Mouse (Mus musculus): ENCODE results near the gene Fxr2. TPM values are rescaled to one million over a fixed set of nuclear protein-coding genes. Genes with fewer than 3 reads are reported as not detected.
"Not testable (repeated sequence)": the region's sequence is repeated elsewhere in the genome, so short reads cannot be mapped to it uniquely, and the experiment has no call there.

Fxr2 gene
- polyA plus RNA-seq, 1 experiment, result 154 TPM

DNA sequence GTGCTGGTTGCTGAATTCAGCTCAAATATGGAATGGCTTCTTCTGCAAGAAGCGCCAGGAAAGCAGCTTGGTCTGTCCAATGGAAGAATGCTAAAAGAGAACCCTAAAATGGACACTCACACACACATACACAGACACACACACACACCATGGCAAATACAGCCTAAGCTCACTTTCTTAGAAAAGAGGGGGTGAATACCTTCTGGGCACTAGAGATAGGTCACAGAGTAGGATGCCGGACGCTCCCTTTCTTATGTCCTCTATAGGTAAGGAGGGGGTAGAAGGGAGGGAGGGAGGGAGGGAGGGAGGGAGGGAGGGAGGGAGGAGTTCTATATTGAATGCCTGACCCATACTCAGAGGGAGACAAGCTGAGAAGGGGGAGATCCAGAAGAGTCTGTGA lies 24.3 kb upstream of the Fxr2 start:
- no peak for DNase-seq (ENCODE audit: extremely low spot score in 1 of 2, low spot score in 1 of 2)

DNA sequence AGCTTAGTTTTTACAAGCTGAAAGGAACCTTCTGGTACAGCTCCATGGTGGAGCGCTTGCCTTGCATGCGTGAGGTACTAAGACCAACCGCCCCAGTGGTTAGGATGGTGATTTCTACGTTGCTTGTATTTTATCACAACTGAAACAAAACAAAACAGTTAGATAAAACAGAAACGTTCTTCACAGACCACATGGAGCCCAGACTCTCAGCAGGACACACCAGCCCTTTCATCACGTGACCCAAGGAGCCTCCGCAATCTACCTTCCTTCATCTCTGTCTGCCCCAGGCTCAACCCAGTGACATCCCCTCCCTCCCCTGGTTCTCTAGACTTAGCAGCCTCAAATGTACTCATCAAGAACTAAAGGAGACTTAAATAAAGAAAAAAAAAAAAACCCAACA lies 23.4 kb upstream of the Fxr2 start:
- no peak for DNase-seq (ENCODE audit: extremely low spot score in 1 of 2, low spot score in 1 of 2)

DNA sequence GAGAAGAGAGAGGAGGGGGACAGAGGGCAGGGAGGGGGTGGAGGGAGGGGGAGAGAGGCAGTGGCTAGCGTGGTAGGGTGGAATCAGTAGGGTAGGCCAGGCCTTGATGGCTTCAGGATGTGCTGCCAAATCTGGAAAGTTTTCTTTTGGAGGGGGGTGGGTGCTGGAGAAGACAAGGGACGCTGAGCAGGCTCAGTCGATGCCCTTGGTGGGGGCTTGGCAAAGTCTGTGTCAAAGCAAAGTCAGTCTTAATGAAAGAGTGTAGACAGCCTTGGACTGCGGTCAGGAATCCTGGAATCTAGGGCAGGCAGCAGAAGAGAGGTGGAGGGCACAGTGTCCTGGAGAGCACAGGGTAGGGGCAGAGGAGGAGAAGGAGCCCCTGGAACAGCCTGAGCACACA lies 21.9 kb upstream of the Fxr2 start:
- DNase-seq (ENCODE audit: extremely low spot score in 1 of 2, low spot score in 1 of 2), result no peak

DNA sequence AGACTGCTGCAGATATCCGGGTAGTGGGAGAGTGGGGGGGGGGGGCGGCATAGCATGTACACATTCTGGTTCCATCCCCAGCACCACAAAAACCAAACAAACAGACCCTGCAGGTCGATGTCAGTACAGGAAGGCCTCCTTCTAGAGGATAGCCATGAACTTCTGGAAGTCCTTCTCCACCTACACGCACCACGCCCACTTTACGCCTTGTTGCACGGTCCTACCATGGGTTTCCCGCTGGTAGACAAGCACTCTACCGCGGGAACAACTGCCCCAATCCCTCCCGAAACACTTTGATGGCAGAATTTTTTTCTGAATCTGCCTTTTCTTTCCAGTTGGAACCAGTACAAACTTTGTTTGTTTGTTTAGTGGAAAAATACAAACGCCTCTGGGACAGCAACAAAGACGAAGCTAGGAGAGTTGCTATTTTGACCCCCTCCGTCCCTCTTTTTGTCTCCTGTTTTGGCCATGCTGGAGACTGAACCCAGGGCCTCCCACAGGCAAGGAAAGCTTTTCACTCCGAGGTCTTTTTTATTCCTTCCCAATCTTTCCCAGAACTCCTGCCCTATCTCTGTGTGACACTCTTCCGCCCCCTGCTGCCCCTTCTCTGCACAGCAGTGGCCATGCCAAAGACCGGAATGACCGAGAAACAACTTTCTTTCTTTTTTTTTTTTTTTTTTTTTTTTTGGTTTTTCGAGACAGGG lies 19.1 kb upstream of the Fxr2 start:
- DNase-seq (ENCODE audit: extremely low spot score in 1 of 2, low spot score in 1 of 2), result peak in 1 of 2 experiments; percentile 88

GRCm38 (mm10) chr11:69614257-69614588 lies 18.6 kb upstream of the Fxr2 start:
- DNase-seq (ENCODE audit: extremely low spot score in 1 of 2, low spot score in 1 of 2), result not testable (repeated sequence)

DNA sequence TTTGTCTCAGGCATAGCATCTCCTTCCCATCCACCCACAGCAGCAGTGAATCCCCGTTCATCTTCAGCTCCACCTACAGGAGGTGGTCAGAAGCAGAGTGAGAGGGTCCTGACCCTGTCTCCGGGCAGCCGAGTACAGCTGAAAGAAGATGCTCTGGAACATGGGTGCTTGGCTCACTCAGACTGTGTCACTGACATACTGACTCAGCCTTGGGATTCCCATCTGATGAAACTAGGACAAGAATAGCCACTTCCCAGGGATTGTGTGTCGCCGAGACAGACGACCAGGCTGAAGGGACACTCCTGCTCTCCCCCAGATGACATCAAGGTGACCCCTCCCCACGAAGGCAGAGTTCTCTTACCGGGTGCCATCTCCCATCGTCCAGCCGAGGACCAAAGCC lies 16.0 kb upstream of the Fxr2 start:
- DNase-seq (ENCODE audit: extremely low spot score in 1 of 2, low spot score in 1 of 2), result no peak

- no peak for DNase-seq (ENCODE audit: extremely low spot score in 1 of 2, low spot score in 1 of 2)
Observed at GRCm38 (mm10) chr11:69617805-69618204, 15.0 kb upstream of the Fxr2 start, which contains the start of gene Shbg. Gene Shbg, minus strand, starts transcription at chr11:69617905.

GRCm38 (mm10) chr11:69620394-69621081 lies 12.3 kb upstream of the Fxr2 start:
- no peak for DNase-seq (ENCODE audit: extremely low spot score in 1 of 2, low spot score in 1 of 2)

DNA sequence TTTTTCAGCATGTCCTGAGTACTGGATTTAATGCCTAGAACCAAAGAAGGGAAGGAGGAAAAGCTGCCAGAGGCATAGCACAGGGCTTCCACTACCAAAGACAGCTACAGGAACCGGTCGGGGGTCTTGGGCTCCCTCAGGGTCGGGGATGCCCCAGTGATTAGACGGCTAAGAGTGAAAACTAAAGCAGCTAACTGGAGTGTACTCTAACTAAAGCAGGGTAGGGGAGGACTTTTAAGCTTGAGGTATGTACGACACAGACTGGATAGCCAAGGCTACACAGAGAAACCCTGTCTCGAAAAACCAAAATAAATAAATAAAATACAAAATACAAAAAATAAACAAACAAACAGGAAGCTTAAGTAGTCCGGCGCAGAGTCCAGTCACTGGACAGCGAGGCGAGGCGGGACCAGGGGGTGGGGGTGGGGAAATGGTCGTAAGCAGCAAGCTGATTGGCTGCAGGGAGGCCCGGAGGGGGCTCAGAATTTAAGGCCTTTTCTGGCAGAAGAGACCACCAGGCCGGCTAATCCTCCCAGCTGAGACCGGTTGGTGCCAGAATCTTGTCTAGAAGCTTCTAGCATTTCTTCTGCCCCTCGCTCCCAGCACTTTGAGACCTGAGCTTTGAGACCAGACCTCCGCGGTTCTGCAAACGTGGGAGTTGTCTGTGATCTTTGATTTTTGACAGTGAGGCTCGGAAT lies 11.1 kb upstream of the Fxr2 start, which contains the start of gene Sat2:
Gene Sat2 (plus strand): TSS at position 454 of the 698 bp plus-strand sequence.
- no peak for DNase-seq (ENCODE audit: extremely low spot score in 1 of 2, low spot score in 1 of 2)

- DNase-seq (ENCODE audit: extremely low spot score in 1 of 2, low spot score in 1 of 2), result no peak
Observed at GRCm38 (mm10) chr11:69622406-69622805, 10.4 kb upstream of the Fxr2 start.

DNA sequence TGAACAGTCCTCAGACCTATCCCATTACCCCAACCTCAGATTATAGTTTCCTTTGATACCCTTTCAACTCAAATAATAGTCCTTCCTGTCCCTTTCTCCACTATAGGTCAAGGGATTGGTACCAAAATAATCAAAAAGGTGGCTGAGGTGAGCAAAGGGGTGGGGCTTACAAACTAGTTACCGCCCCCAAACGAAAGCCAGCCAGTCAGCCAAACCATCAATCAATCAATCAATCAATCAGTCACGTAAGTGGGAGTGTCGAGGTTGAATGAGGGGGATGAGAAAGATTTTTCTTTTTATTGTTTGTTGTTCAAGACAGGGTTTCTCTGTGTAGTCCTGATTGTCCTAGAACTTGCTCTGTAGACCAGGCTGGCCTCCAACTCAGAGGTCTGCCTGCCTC lies 9.8 kb upstream of the Fxr2 start:
- DNase-seq (ENCODE audit: extremely low spot score in 1 of 2, low spot score in 1 of 2), result no peak

DNA sequence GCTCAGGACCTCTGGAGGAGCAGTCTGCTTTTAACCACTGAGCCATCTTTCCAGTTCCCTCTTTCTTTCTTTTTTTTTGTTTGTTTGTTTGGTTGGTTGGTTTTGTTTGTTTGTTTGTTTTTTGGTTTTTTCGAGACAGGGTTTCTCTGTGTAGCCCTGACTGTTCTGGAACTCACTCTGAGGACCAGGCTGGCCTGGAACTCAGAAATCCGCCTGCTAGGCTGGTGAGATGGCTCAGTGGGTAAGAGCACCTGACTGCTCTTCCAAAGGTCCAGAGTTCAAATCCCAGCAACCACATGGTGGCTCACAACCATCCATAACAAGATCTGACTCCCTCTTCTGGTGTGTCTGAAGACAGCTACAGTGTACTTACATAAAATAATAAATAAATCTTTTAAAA lies 8.5 kb upstream of the Fxr2 start:
- DNase-seq (ENCODE audit: extremely low spot score in 1 of 2, low spot score in 1 of 2), result not testable (repeated sequence)

- peak in 1 of 2 experiments; percentile 84 for DNase-seq (ENCODE audit: extremely low spot score in 1 of 2, low spot score in 1 of 2)
Observed at GRCm38 (mm10) chr11:69628286-69628685, 4.5 kb upstream of the Fxr2 start.

DNA sequence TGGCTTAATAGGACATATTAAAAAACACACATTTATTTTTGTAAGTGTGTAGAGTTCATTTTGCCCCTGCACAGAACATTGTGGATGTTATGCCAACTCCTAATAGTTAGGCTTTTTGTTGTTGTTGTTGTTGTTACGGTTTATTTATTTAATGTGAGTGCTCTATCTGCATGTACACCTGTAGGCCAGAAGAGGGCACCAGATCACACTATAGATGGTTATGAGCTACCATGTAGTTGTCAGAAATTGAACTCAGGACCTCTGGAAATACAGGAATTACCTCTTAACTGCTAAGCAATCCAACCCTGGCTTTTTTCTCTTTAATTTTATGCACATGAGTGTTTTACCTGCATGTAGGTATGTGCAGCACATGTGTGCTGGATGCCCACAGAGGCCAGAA lies 3.0 kb upstream of the Fxr2 start:
- no peak for DNase-seq (ENCODE audit: extremely low spot score in 1 of 2, low spot score in 1 of 2)

GRCm38 (mm10) chr11:69633128-69633866 lies 507 bp downstream of the Fxr2 start:
- no peak for DNase-seq (ENCODE audit: extremely low spot score in 1 of 2, low spot score in 1 of 2)

DNA sequence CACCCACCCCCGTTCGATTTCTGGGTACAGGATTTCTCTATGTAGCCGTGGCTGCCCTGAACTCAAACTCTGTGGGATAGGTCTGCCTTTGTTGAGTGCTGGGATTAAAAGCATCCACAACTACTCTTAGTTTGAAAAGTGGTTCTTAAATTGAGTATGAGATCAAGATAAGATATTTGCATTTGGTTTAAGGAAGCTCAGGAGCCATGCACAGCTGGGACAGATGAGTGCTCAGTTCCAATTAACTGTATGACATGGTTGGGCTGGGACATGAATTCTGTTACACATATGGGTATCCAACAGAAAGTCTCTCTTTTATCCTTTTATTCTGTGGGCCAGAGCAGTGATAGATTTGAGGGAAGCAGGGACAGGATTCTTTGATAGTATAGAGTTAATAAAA lies 2.7 kb downstream of the Fxr2 start:
- no peak for DNase-seq (ENCODE audit: extremely low spot score in 1 of 2, low spot score in 1 of 2)

DNA sequence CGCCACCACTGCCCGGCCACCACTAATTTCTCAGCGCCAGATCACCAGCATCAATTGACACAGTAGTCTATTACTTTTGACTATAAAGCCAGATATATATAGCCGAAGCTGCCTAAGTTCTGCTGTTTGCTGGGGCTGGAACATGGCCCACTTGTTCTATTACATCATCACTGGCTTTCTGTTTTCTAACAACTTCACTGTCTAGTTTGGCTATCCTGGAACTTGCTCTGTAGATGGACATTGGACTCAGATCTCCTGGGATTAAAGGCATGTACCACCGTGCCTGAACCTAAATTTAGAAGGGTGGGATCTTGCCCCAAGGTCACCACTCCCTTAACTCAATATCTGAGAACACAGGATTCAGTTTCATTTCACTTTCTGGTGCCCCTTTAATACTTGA lies 13.1 kb downstream of the Fxr2 start:
- no peak for DNase-seq (ENCODE audit: extremely low spot score in 1 of 2, low spot score in 1 of 2)

DNA sequence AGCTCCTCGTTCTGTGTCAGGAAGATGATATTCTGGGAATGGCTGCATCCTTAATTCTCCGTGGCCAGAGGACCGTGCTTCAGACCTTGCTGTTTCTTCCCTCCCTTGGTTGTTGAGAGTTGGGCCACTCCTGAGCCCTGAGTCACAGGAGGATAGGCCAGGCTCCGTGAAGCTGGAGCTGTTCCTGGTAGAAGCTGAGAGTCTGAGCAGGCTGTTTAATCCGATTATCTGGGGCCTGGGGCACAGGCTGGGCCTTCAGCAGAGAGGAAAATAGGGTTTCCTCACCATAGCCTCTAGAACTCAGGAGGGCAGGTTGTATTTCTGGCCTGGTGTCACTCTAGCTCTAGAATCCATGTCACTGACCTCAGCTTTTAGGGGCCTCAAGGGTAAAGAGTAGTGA lies 20.6 kb downstream of the Fxr2 start:
- no peak for DNase-seq (ENCODE audit: extremely low spot score in 1 of 2, low spot score in 1 of 2)

- DNase-seq (ENCODE audit: extremely low spot score in 1 of 2, low spot score in 1 of 2), result no peak
Observed at GRCm38 (mm10) chr11:69654760-69655159, 22.0 kb downstream of the Fxr2 start.

DNA sequence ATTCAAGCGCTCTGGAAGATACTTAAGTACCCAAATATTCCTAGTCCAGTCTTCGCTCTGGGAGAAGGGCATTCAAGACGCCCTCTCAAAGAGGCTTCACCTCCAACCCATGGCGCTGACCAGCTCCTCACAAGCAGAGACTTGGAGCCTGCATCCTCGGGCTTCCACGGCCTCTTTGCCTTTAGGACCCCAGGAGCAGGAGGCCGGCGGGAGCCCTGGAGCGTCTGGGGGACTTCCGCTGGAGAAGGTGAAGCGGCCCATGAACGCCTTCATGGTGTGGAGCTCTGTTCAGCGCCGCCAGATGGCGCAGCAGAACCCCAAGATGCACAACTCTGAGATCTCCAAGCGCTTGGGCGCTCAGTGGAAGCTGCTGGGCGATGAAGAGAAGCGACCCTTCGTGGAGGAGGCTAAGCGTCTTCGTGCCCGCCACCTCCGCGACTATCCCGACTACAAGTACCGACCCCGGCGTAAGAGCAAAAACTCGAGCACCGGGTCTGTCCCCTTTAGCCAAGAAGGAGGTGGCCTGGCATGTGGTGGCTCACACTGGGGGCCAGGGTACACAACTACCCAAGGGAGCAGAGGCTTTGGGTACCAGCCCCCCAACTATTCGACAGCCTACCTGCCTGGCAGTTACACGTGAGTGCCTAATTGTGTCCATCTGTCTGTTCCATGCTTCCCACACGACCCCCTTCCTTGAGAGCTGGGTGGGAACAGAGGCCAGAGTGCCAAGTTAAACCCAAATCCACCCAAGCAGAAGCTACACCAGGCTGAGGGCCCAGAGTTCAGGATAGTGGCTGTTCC lies 22.7 kb downstream of the Fxr2 start, which contains the start of gene Sox15:
Gene Sox15 (plus strand): TSS at position 51 of the 801 bp plus-strand sequence.
- peak in 1 of 2 experiments; percentile 80 for DNase-seq (ENCODE audit: extremely low spot score in 1 of 2, low spot score in 1 of 2)

Measured in frontal cortex, adult 2 months (tissue).